Mouse (Mus musculus) cortical plate, adult 2 months (tissue): Measurements from ENCODE around the gene Gm47289.

Experiments used
- CTCF ChIP-seq: fragments of 200-500 bp; IDR thresholded peaks from 2 replicates; pipeline ENCODE4 v1.5.1; 2011; ENCODE audit warnings: mild to moderate bottlenecking, control low read depth, low read length; ENCODE audit not compliant: insufficient read depth; ENCODE audit errors: extremely low read depth
- POLR2A ChIP-seq: fragments of 200-500 bp; IDR thresholded peaks from 2 replicates; pipeline ENCODE4 v1.6.1; 2011; ENCODE audit warnings: mild to moderate bottlenecking, low read length, control low read depth; ENCODE audit not compliant: insufficient read depth; ENCODE audit errors: extremely low read depth

DNA sequence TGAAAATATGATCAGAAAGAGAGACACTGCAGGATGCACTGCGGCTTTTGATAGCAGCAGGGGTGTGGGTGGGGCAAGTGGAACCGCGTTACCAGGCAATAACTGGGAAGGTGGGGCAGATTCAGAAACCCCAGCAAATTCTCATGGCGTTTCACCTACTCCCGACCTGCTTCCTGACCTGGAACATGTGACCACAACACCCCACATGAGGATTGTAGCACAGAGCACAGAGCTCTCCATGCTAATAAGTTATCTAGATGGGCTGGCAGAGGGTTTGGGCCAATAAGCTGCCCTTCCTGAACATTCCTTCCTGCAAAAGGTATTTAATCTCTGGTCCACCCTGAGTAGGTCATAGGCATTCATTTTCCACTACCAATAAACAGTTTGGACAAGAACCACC, 28.3 kb upstream of the Gm47289 start:
- TF ChIP-seq CTCF (no peak), POLR2A (no peak)
